Mouse (Mus musculus): ENCODE data around the gene Pgm1. TPM values are rescaled to one million over a fixed set of nuclear protein-coding genes. Genes with fewer than 3 reads are reported as not detected.

Pgm1 gene
- 49.4 and 56.7 TPM in 2 replicates for polyA plus RNA-seq (2015; fragmentation: Nextera tagmentation; extraction: Ambion mirVana)

DNA sequence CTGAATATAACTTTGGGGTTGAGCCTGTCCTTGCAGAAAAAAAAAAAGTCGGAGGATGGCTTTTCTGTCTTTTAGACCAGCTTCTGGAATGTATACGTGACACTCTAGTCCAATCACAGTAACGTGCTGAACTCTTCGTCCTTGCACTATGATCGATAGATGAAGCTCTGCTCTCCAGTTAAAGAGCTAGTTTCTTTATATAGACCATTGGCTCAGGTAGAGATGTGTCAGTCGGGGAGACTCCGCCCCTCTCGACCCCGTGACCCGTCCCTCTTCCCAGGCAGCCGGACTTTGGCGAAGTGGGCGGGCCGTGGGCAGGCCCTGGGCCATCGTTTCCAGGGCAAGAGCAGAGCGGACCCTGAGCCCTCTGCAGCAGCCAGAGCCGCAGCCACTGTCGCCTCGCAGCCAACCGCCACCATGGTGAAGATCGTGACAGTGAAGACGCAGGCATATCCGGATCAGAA, at the start of gene Pgm1:
Pgm1 (plus strand) TSS at position 266 of the 464 bp plus-strand sequence.
- H3K36me3 ChIP-seq = no peaks in the 10 kb centered on the region
- peak within 1 kb of the TSS; percentile 74 for H3K4me2 ChIP-seq
- H3K9me3 ChIP-seq = no peaks in the 10 kb centered on the region
- H3K4me3 ChIP-seq = peak within 1 kb of the TSS; percentile 67
- H3K27me3 ChIP-seq = peaks cover 8% of the 10 kb centered on the region; the same call in 1 of the 2 replicates
- H3K27ac ChIP-seq (replicated peaks) = peak within 1 kb of the TSS; percentile 87
- 6% methylated on average over 23 of the region's 23 CpGs for WGBS
- H3K4me1 ChIP-seq (replicated peaks) = peaks cover 16% of the 10 kb centered on the region
- peak within 1 kb of the TSS; percentile 75 for H3K9ac ChIP-seq
- ATAC-seq (ENCODE audit: low read depth) = peak; percentile 89

DNA sequence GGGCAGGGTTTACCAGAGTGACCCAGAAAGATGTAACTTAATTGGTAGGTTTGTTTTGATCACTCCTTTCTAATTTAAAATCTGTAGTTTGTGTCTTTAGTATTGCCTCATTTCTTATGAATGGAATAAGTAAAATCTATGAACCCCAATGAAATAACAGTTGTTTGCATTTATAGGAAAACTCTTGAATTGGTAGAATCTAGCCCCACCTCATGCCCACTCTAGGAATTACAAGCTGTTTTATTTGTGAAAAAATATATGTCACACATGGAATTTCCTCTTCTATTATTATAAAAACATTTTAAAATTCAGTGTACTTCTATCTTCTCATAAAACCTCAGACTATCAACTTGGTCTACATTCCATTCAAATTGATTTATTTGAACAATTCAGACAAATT, 47.3 kb upstream of the Pgm1 start:
- no peak for ATAC-seq (ENCODE audit: low read depth)
- Histone ChIP-seq H3K36me3 (peaks cover 2% of the 10 kb centered on the region; the same call in 1 of the 2 replicates), H3K27me3 (no peaks in the 10 kb centered on the region), H3K9ac (no peak overlapping the region), H3K27ac (replicated peaks) (no peak overlapping the region), H3K4me2 (no peak overlapping the region), H3K4me3 (no peak overlapping the region), H3K4me1 (replicated peaks) (no peaks in the 10 kb centered on the region), H3K9me3 (no peaks in the 10 kb centered on the region)

DNA sequence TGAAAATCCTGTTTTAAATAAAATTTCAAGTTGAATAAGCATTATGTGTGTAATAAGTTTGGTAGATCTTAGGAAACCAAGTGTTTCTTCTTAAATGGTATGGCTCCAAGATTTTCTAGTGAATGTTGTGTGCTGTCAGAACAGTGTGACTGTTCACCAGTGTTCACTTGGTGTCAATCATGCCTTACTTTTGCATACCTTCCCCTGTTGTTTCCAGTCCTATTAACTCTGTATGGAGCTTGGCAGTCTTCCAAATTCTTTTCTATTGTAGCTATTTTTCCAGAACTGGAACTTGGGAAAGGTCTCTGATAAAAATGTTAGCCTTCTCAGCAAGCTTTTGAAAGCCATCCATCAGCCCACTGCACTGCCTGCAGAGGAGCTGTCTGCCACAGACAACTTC, 46.8 kb upstream of the Pgm1 start:
- Histone ChIP-seq H3K4me1 (replicated peaks) (no peaks in the 10 kb centered on the region), H3K27ac (replicated peaks) (no peak overlapping the region), H3K9ac (no peak overlapping the region), H3K4me2 (no peak overlapping the region), H3K4me3 (no peak overlapping the region), H3K36me3 (peaks cover 2% of the 10 kb centered on the region; the same call in 1 of the 2 replicates), H3K27me3 (no peaks in the 10 kb centered on the region), H3K9me3 (no peaks in the 10 kb centered on the region)
- ATAC-seq (ENCODE audit: low read depth) = no peak

DNA sequence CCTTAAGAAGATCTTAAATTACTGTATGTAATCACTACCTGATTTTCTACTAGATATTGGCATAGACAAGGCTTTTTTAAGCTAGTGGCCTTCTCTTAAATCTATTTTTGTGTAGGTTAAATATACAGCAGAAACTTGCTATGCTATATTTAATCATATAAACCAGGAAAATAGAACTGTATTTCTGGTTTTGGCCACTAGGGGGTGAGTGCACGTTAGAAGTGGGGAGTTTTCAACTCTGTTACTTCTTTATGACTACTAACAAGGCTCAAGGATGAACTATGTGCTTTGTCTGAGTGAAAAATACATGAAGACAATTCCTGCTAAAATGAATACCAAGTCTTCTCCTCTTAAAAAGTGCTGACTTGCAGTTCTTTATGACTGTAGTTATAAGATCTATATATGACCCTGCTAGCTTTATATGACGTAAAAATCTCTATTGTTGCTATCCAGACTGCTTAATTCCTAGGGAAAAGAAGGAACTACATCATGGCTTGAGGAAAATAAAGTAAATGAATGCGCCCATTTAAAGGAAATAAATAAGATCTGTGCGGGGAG, 15.2 kb upstream of the Pgm1 start:
- no peak overlapping the region for H3K4me2 ChIP-seq
- H3K36me3 ChIP-seq = no peaks in the 10 kb centered on the region
- no peaks in the 10 kb centered on the region for H3K4me1 ChIP-seq (replicated peaks)
- H3K4me3 ChIP-seq = no peak overlapping the region
- H3K9ac ChIP-seq = no peak overlapping the region
- no peak overlapping the region for H3K27ac ChIP-seq (replicated peaks)
- no peaks in the 10 kb centered on the region for H3K9me3 ChIP-seq
- H3K27me3 ChIP-seq = no peaks in the 10 kb centered on the region
- no peak for ATAC-seq (ENCODE audit: low read depth)
- WGBS = 70% methylated on average over 4 of the region's 4 CpGs

DNA sequence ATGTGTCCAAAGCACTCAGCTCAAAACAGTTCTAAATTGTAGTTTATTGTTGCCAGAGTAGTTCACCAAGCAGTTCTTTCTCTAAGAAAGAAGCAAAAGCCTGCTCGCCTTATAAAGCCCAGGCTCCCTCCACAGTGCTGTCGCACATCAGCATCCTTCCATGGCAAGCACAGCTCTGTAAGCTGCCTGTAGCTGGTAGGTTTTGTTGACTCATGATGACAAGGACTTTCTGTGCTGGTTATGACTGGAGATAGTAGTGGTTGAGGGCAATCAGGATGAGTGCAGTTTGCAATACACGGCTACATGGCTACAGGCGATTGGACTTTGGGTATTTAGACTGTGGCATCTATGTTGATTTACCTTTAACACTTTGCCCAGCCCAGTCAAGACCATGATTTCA, 2.8 kb upstream of the Pgm1 start:
- H3K27me3 ChIP-seq = peaks cover 8% of the 10 kb centered on the region; the same call in 1 of the 2 replicates
- H3K4me2 ChIP-seq = no peak overlapping the region
- H3K9ac ChIP-seq = no peak overlapping the region
- no peak overlapping the region for H3K4me3 ChIP-seq
- H3K36me3 ChIP-seq = no peaks in the 10 kb centered on the region
- no peak for ATAC-seq (ENCODE audit: low read depth)
- peaks cover 15% of the 10 kb centered on the region for H3K4me1 ChIP-seq (replicated peaks)
- no peak overlapping the region for H3K27ac ChIP-seq (replicated peaks)
- no peaks in the 10 kb centered on the region for H3K9me3 ChIP-seq
- 92% methylated on average over 4 of the region's 4 CpGs for WGBS

DNA sequence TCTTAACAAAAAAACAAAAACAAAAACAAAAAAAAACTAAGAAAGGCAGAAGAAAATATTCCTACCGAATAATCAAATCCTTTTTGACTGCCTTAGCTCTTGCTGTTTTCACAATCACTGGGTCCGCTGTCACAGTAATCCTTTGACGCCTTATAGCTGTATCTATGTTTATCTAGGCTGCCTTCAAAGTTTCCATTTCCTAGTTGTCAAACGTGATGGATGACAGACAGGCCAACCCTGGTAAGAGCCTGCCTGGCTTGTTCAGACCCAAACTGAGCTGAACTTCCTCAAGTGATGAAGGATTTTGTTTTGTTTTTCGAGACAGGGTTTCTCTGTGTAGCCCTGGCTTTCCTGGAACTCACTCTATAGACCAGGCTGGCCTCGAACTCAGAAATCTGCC, 693 bp upstream of the Pgm1 start:
- WGBS = 83% methylated on average over 6 of the region's 6 CpGs
- Histone ChIP-seq H3K36me3 (no peaks in the 10 kb centered on the region), H3K27ac (replicated peaks) (no peak overlapping the region), H3K4me3 (no peak overlapping the region), H3K9ac (no peak overlapping the region), H3K27me3 (peaks cover 8% of the 10 kb centered on the region; the same call in 1 of the 2 replicates), H3K9me3 (no peaks in the 10 kb centered on the region), H3K4me1 (replicated peaks) (peaks cover 16% of the 10 kb centered on the region), H3K4me2 (peak overlapping the region; percentile 74; the same call in 1 of the 2 replicates)
- no peak for ATAC-seq (ENCODE audit: low read depth)

DNA sequence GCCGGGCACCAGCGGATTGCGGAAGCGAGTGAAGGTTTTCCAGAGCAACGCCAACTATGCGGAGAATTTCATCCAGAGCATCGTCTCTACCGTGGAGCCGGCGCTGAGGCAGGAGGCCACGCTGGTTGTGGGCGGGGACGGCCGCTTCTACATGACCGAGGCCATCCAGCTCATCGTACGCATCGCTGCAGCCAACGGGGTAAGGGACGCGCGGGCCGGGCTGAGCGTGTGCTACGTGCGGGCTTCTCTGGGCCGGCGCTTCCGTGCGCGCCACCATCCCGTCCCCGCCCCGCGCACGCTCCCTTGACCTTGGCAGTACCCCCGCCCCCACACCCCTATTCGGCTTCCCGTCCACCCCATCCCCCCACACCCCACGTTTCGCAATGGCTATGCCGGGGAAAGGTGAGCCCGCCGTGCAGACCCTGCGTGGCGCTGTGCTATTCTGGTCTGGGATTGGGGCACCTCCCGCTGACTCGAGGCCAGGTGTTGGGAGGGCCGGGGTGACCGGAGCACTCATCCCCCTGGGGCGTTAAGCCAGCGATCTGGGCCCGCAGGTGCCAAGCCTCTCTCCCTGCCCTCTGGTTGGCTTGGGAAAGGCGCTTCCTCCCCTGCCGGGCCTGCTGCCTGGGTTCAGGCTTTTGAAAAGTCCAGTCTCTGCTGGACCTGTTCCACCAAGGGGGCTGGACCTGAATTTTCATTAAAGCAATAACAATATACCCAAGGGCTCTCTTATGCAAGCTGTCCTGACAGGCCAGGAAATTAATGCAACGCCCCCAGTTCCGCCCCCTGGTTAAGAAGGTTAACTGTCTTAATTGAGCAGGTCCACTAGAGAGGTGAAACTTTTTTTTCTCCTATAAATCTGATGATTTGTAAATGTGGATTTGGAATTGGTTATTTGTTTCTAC, 651 bp downstream of the Pgm1 start, which contains the start of gene Itgb3bp:
Itgb3bp (minus strand) TSS at position 201 of the 905 bp plus-strand sequence.
- H3K27ac ChIP-seq (replicated peaks) = peak within 1 kb of the TSS; percentile 87
- H3K27me3 ChIP-seq = peaks cover 8% of the 10 kb centered on the region; the same call in 1 of the 2 replicates
- H3K4me2 ChIP-seq = peak within 1 kb of the TSS; percentile 74
- H3K36me3 ChIP-seq = no peaks in the 10 kb centered on the region
- peak within 1 kb of the TSS; percentile 75 for H3K9ac ChIP-seq
- under 1% methylated on average over 57 of the region's 57 CpGs for WGBS
- peak; percentile 94 for ATAC-seq (ENCODE audit: low read depth)
- H3K9me3 ChIP-seq = no peaks in the 10 kb centered on the region
- peak within 1 kb of the TSS; percentile 67 for H3K4me3 ChIP-seq
- peaks cover 16% of the 10 kb centered on the region for H3K4me1 ChIP-seq (replicated peaks)

DNA sequence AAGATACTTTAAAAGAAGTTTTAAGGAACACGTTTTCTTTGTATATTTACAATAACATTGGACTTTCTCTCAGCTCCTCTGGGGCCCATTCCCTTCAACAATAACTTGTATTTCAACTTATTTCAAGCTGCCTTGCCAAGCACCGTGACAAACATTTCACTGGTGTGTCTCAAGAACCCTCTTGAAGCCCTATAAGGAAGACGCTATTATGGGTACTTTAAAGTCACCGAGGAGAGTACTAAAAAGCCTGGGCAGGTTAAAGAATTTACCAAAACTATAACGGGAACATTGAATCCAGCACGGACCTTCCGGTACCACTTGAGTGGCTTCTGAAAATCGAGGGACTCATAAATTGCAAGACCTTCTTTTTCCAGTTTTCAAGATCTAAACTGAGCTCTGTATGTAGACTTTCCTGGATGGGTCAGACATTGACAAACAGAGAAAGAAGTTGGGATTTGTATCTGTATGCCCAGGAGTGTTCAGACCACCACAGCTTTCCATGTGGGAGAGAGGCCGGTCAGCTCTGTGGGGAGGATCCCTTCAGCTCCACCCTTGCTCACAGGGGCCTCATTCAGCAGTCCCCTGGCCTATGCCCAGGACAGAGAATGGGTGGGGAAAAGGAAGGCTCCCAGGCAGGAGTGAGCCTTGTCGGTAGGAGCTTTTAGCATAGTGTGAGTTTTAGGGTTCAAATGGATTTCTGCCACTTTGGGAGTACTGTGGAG, 1.5 kb downstream of the Pgm1 start:
- WGBS = 51% methylated on average over 10 of the region's 10 CpGs

DNA sequence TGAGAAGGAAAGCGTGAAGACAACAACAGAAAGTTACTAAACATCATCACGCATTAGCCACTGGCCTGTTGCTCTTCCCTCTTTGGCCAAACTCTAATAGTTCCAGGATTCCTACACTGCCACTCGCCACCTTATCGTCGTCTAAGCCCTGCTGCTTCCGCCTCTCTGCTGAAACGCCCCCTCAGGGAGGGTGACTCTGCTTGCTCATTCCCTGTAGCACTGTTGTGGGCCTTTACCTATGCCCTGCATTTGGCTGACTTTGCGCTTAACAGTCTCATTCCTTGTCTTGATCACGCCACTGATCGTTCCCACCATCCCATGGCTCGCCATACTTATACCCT, 2.0 kb downstream of the Pgm1 start:
- no peak overlapping the region for H3K27ac ChIP-seq (replicated peaks)

More for the DNA sequence above, 1.5 kb downstream of the Pgm1 start:
- Histone ChIP-seq H3K27ac (replicated peaks) (no peak overlapping the region), H3K36me3 (no peaks in the 10 kb centered on the region), H3K4me1 (replicated peaks) (peaks cover 16% of the 10 kb centered on the region), H3K27me3 (peaks cover 8% of the 10 kb centered on the region; the same call in 1 of the 2 replicates), H3K4me2 (peak overlapping the region; percentile 74), H3K9ac (no peak overlapping the region), H3K4me3 (peak overlapping the region; percentile 67), H3K9me3 (no peaks in the 10 kb centered on the region)
- no peak for ATAC-seq (ENCODE audit: low read depth)

DNA sequence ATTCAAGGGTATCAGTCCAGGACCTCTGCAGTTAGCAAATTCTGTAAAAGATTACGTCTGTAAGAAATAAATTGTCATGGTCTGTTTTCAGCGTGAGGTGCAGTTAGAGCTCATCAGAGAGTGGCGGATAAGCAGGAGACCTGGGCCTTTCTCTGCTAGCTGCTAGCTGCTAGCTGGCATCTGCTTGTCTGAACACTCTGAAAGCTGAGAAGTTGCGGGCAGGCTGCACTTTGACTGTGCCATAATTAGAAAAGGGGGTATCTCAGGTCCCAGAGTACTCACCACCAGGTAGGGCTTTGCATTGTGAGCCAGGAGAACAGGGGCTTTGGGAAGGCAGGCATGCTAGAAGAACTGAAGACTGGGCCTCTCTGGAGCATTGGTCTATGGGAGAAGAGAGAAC, 2.6 kb downstream of the Pgm1 start:
- Histone ChIP-seq H3K9me3 (no peaks in the 10 kb centered on the region), H3K4me1 (replicated peaks) (peaks cover 16% of the 10 kb centered on the region), H3K4me2 (no peak overlapping the region), H3K27ac (replicated peaks) (no peak overlapping the region), H3K27me3 (peaks cover 8% of the 10 kb centered on the region; the same call in 1 of the 2 replicates), H3K36me3 (no peaks in the 10 kb centered on the region), H3K4me3 (no peak overlapping the region), H3K9ac (no peak overlapping the region)
- ATAC-seq (ENCODE audit: low read depth) = no peak
- 91% methylated on average over 4 of the region's 4 CpGs for WGBS

More for the DNA sequence above, 2.0 kb downstream of the Pgm1 start:
- peaks cover 16% of the 10 kb centered on the region for H3K4me1 ChIP-seq (replicated peaks)
- no peaks in the 10 kb centered on the region for H3K36me3 ChIP-seq
- no peak overlapping the region for H3K9ac ChIP-seq
- no peak for ATAC-seq (ENCODE audit: low read depth)
- peak overlapping the region; percentile 74 for H3K4me2 ChIP-seq
- peaks cover 8% of the 10 kb centered on the region; the same call in 1 of the 2 replicates for H3K27me3 ChIP-seq
- 69% methylated on average over 11 of the region's 11 CpGs for WGBS
- H3K9me3 ChIP-seq = no peaks in the 10 kb centered on the region
- H3K4me3 ChIP-seq = no peak overlapping the region

DNA sequence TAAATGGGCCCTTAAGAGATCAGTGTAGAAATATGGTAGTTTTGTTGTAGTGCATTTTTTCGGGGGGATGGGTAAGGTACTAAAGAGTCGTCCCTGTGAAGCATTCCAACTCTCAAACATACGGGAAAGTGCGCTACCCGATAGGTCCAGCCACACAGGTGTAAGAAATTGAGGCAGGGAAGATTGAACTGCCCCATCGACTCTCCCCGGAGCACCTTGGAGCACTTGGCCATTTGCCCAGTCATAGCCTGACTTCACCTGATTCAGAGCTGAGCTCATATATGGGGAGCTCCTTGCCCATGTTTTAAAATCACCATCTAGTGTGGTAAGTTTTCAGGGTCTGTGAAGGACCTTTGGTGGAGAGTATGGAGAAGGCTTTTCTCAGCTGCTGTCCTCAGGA, 5.6 kb downstream of the Pgm1 start:
- H3K27ac ChIP-seq (replicated peaks) = no peak overlapping the region
- WGBS = 94% methylated on average over 7 of the region's 7 CpGs
- ATAC-seq (ENCODE audit: low read depth) = no peak
- no peaks in the 10 kb centered on the region for H3K36me3 ChIP-seq
- no peak overlapping the region for H3K9ac ChIP-seq
- H3K4me2 ChIP-seq = no peak overlapping the region
- H3K4me3 ChIP-seq = no peak overlapping the region
- no peaks in the 10 kb centered on the region for H3K9me3 ChIP-seq
- H3K4me1 ChIP-seq (replicated peaks) = peaks cover 22% of the 10 kb centered on the region
- H3K27me3 ChIP-seq = 0 out of 2 replicates have a peak, but pooled peaks cover 5% of the 10 kb centered on the region

DNA sequence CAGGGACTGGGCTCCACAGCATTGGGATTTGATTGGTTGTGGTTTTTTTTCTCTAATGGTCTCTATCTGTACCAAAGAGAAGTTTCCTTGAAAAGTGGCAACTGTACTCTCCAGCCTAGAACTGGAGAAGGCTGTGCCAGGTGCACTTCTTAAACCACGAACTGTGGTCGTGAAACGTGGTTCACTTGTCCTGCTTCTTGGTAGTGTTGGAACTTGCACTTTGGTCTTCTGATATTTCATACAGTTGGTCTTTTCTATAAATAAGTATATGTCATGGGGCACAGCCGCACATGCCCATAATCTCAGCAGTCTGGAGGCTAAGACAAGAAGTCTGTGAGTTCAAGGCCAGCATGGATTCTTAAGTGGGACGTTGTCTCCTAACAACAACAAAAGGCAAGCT, 7.1 kb downstream of the Pgm1 start:
- Histone ChIP-seq H3K36me3 (no peaks in the 10 kb centered on the region), H3K4me1 (replicated peaks) (peaks cover 15% of the 10 kb centered on the region), H3K4me3 (no peak overlapping the region), H3K9me3 (no peaks in the 10 kb centered on the region), H3K27me3 (no peaks in the 10 kb centered on the region), H3K27ac (replicated peaks) (no peak overlapping the region), H3K4me2 (no peak overlapping the region), H3K9ac (no peak overlapping the region)
- no peak for ATAC-seq (ENCODE audit: low read depth)
- 90% methylated on average over 5 of the region's 5 CpGs for WGBS

All from neural tube, embryonic 13.5 days (tissue).